Mouse (Mus musculus) brain, embryonic 14.5 days (tissue): ENCODE measurements around the gene Gprasp2.
"Not testable (repeated sequence)": the region's sequence is repeated elsewhere in the genome, so short reads cannot be mapped to it uniquely, and the experiment has no call there.

Experiments
- CTCF ChIP-seq: fragments of 200-500 bp; IDR thresholded peaks from 2 replicates; pipeline ENCODE4 v1.5.1; 2012; ENCODE audit warnings: inconsistent platforms, mild to moderate bottlenecking, moderate library complexity, borderline replicate concordance; ENCODE audit not compliant: insufficient read depth, insufficient read length; ENCODE audit errors: extremely low read depth
- POLR2A ChIP-seq: fragments of 200-500 bp; IDR thresholded peaks from 2 replicates; pipeline ENCODE4 v1.6.1; 2012; ENCODE audit warnings: mild to moderate bottlenecking, inconsistent platforms, borderline replicate concordance; ENCODE audit not compliant: poor library complexity, insufficient read depth, insufficient read length, severe bottlenecking; ENCODE audit errors: extremely low read depth

DNA sequence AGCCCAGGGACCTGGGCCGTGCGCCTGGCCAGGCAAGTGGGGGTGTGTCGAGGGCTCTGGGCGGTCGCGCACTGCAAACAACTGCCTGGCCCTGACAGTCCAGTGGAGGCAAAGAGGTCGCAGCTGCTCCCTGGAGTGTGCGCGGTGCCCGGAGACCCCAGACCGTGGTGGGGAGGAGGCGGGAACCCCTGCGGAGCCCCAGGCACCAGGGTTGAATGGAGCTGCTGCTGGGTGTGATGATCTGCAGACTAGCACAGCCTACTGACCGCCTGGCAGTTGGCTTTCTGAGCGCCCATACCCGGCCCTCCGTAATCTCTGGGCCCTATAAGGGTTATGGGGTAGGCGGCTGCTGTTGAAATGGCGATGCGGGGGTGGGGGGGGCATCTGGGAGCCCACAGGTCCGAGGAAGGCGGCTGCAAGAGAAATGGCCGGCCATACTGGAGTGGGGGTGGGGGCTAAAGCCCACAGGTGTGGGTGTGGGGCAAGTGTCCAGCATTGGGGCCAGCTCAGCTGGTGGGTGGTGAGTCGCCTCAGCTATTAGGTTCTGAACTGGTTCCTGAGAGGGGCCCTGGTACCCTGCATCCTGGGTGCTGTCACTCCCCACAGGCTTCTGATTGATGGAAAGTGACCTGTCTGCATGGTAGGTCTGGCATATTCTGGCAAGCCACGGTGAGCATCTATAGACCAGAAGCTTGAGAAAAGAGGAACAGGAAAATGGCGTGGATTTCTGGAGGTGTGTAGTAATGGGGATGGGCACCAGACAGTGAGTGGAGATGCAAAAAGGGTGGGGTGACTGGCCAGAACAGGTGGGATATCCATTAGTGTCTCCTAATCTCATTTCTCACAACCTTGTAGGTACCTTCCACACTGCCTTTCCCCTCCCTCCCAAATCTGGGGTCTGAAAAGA is 42.3 kb upstream of the Gprasp2 start:
- not testable (repeated sequence) for TF ChIP-seq CTCF
- TF ChIP-seq POLR2A = 0 out of 2 replicates have a peak, but pooled peaks have one; percentile 1
